In genomic region chr12:109462594-109462993, GRCm38 (mm10) we compare ENCODE assay signal across 26 mouse cellular contexts. TPM values are rescaled to one million over a fixed set of nuclear protein-coding genes. Genes with fewer than 3 reads are reported as not detected.
"Had no signal": no experiment of that assay in that cellular context is flagged by ENCODE, and none has a peak within 500 bp of the region (broad histone marks: within the 10 kb centered on the region; RNA-seq: fewer than 3 reads in every experiment).

No protein-coding gene starts in this region.

- DNase-seq: gastrocnemius, adult 2 months; gastrocnemius, postnatal 10 days; gastrocnemius, postnatal 25 days; heart, adult 2 months; heart, postnatal 14 days; heart, postnatal 4 days; kidney, adult 18-20 months; kidney, adult 8-10 months; kidney, postnatal 10 days; kidney, postnatal 4 days; liver, embryonic 13.5 days had no signal

- H3K4me3 ChIP-seq: gastrocnemius, adult 2 months; heart, adult 2 months; heart, embryonic 13.5 days; heart, embryonic 15.5 days; hindbrain, embryonic 10.5 days; hindbrain, embryonic 12.5 days; intestine, embryonic 15.5 days; layer of hippocampus, adult 2 months; left cerebral cortex, adult 2 months; limb, embryonic 10.5 days; limb, embryonic 12.5 days; liver, embryonic 13.5 days had no signal

- H3K9ac ChIP-seq: heart, embryonic 13.5 days; heart, embryonic 15.5 days; hindbrain, embryonic 12.5 days; hindbrain, embryonic 14.5 days; intestine, embryonic 15.5 days; limb, embryonic 12.5 days; liver, embryonic 13.5 days had no signal

- H3K36me3 ChIP-seq: heart, embryonic 13.5 days; heart, embryonic 15.5 days; hindbrain, embryonic 12.5 days; intestine, embryonic 15.5 days had no signal

- H3K27ac ChIP-seq: gastrocnemius, adult 2 months; heart, adult 2 months; heart, embryonic 13.5 days; heart, embryonic 15.5 days; hindbrain, embryonic 10.5 days; hindbrain, embryonic 12.5 days; hindbrain, embryonic 14.5 days; intestine, embryonic 15.5 days; layer of hippocampus, adult 2 months; left cerebral cortex, adult 2 months; limb, embryonic 10.5 days; limb, embryonic 12.5 days; liver, embryonic 13.5 days had no signal

- H3K4me2 ChIP-seq: heart, embryonic 11.5 days; heart, embryonic 13.5 days; heart, embryonic 15.5 days; hindbrain, embryonic 12.5 days; hindbrain, embryonic 14.5 days; intestine, embryonic 15.5 days; limb, embryonic 12.5 days; liver, embryonic 11.5 days; liver, embryonic 13.5 days had no signal

- H3K9me3 ChIP-seq: heart, embryonic 13.5 days; heart, embryonic 15.5 days; hindbrain, embryonic 10.5 days; hindbrain, embryonic 12.5 days; intestine, embryonic 15.5 days; limb, embryonic 10.5 days; limb, embryonic 12.5 days; liver, embryonic 13.5 days had no signal

- ATAC-seq: hindbrain, embryonic 16.5 days; inflammation-experienced regulatory T-cells, adult 6 months; intestine, postnatal 0 days had no signal

RNA-seq across cellular contexts. Expression of gene Dlk1, which starts 10.0 kb away (rescaled TPM):
- polyA plus RNA-seq: inflammation-experienced regulatory T-cells, adult 6 months had no signal
